Mouse (Mus musculus) ovary, adult 18-20 months (tissue): ENCODE results near the gene Dolpp1.
A peak's percentile ranks its signal among the peaks of the same experiment; 100 is the strongest.

Experiments used
- DNase-seq: peaks from one replicate; pipeline ENCODE4 v3.0.0; 2022; ENCODE audit warnings: low spot score, mixed read lengths

Dolpp1 gene

GRCm38 (mm10) chr2:30441518-30442497, 49.8 kb downstream of the Dolpp1 start:
- DNase-seq: peak; percentile 66

GRCm38 (mm10) chr2:30442498-30442890, 50.4 kb downstream of the Dolpp1 start:
- no peak for DNase-seq

- no peak for DNase-seq
Measured at GRCm38 (mm10) chr2:30443281-30443680, 51.2 kb downstream of the Dolpp1 start.

GRCm38 (mm10) chr2:30444006-30444405, 52.0 kb downstream of the Dolpp1 start:
- DNase-seq: no peak

- no peak for DNase-seq
Measured at GRCm38 (mm10) chr2:30444450-30444849, 52.4 kb downstream of the Dolpp1 start.

GRCm38 (mm10) chr2:30445312-30445711, 53.3 kb downstream of the Dolpp1 start:
- no peak for DNase-seq

GRCm38 (mm10) chr2:30446891-30447826, 55.1 kb downstream of the Dolpp1 start:
- DNase-seq: no peak

GRCm38 (mm10) chr2:30448371-30448770, 56.3 kb downstream of the Dolpp1 start:
- DNase-seq: no peak
